ENCODE assay signal across 8 mouse cellular contexts in the genomic region with DNA sequence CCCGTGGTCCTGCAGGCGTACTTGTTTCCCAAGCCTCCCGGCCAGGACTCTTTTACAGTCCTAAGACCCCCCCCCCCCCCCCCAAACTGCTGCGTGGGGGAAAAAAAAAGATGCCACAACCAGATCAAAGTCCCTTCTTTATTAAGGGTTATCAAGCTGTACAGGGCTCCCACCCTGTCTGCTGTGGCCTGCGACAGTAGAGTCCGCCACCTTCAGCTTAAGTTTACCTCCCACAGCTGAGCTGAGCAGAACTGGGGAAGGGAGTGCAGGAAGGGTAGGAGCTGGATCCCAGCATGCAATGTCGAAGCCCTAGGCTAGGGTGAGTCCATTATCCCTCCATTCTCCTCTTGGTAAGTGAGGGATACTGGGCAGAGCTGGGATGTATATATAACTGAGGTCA. TPM values are rescaled to one million over a fixed set of nuclear protein-coding genes. Genes with fewer than 3 reads are reported as not detected.
DNase-seq lines count a peak whose midpoint lies in the region; ATAC-seq and TF ChIP-seq lines count a peak whose summit lies in the region.

No protein-coding gene starts in this region.

- H3K4me3 ChIP-seq in heart, adult 2 months = peak overlapping the region; percentile 51
- H3K4me3 ChIP-seq in ES-Bruce4 (ENCODE audit: low read depth, low read length) = no peak overlapping the region
- peak overlapping the region; percentile 56 for H3K4me3 ChIP-seq in hindbrain, embryonic 12.5 days
- peak overlapping the region; percentile 64 for H3K4me3 ChIP-seq in midbrain, embryonic 10.5 days

- H3K27me3 ChIP-seq in heart, adult 2 months (ENCODE audit: control insufficient read depth, insufficient read depth, low read length) = no peaks in the 10 kb centered on the region
- H3K27me3 ChIP-seq in ES-Bruce4 (ENCODE audit: control insufficient read depth, insufficient read depth, low read length, poor library complexity, severe bottlenecking) = no peaks in the 10 kb centered on the region
- no peaks in the 10 kb centered on the region for H3K27me3 ChIP-seq in hindbrain, embryonic 12.5 days
- no peaks in the 10 kb centered on the region for H3K27me3 ChIP-seq in midbrain, embryonic 10.5 days (ENCODE audit: low read depth, poor library complexity, severe bottlenecking)

- no peaks in the 10 kb centered on the region for H3K9me3 ChIP-seq in ES-Bruce4 (replicated peaks; ENCODE audit: control insufficient read depth, insufficient read depth, low read length, poor library complexity, severe bottlenecking)
- H3K9me3 ChIP-seq in hindbrain, embryonic 12.5 days (replicated peaks) = no peaks in the 10 kb centered on the region
- no peaks in the 10 kb centered on the region for H3K9me3 ChIP-seq in midbrain, embryonic 10.5 days (replicated peaks)

- 0 out of 2 replicates have a peak, but pooled peaks have one; percentile 0 for ATAC-seq in hindbrain, embryonic 12.5 days (ENCODE audit: low FRiP score)

- H3K79me2 ChIP-seq in heart, adult 2 months (replicated peaks; ENCODE audit: control insufficient read depth, insufficient read depth, low read length) = no peaks in the 10 kb centered on the region

- H3K27ac ChIP-seq in heart, adult 2 months = no peak overlapping the region
- no peak overlapping the region for H3K27ac ChIP-seq in ES-Bruce4 (ENCODE audit: insufficient read depth, low read length)
- no peak overlapping the region for H3K27ac ChIP-seq in hindbrain, embryonic 12.5 days
- peak overlapping the region; percentile 89 for H3K27ac ChIP-seq in midbrain, embryonic 10.5 days (replicated peaks)

- no peak for TF ChIP-seq POLR2A in heart, adult 2 months (IDR thresholded peaks at IDR 0.05; ENCODE audit: insufficient read depth, low read depth, low read length)
- TF ChIP-seq POLR2A in ES-Bruce4 (IDR thresholded peaks at IDR 0.05; ENCODE audit: insufficient read depth, low read length) = no peak

- peak overlapping the region; percentile 93 for H3K4me2 ChIP-seq in hindbrain, embryonic 12.5 days (replicated peaks)

- WGBS in heart, adult 2 months = 42% methylated on average over 7 of the region's 7 CpGs
- WGBS in hindbrain, embryonic 12.5 days = 41% methylated on average over 7 of the region's 7 CpGs
- 32% methylated on average over 7 of the region's 7 CpGs for WGBS in midbrain, embryonic 10.5 days

- intact Hi-C loops in heart, adult 2 months (cut with DNase I) = loop anchor here (1.0 to 5.0 kb wide), 2 partner anchors 11 to 72 kb away; no protein-coding TSS in a partner anchor

- H3K4me1 ChIP-seq in heart, adult 2 months (ENCODE audit: control insufficient read depth, insufficient read depth, low read length) = no peaks in the 10 kb centered on the region; the same call in 1 of the 2 replicates
- no peaks in the 10 kb centered on the region for H3K4me1 ChIP-seq in ES-Bruce4 (ENCODE audit: control insufficient read depth, insufficient read depth, low read length)
- H3K4me1 ChIP-seq in hindbrain, embryonic 12.5 days = peaks cover 24% of the 10 kb centered on the region
- H3K4me1 ChIP-seq in midbrain, embryonic 10.5 days = peaks cover 28% of the 10 kb centered on the region

- TF ChIP-seq EP300 in heart, adult 2 months (IDR thresholded peaks at IDR 0.05; ENCODE audit: insufficient read depth, low read depth, low read length) = no peak
- no peak for TF ChIP-seq EP300 in ES-Bruce4 (IDR thresholded peaks at IDR 0.05; ENCODE audit: insufficient read depth, low read depth, low read length)

- H3K36me3 ChIP-seq in heart, adult 2 months (ENCODE audit: control insufficient read depth, insufficient read depth, low read length) = no peaks in the 10 kb centered on the region
- no peaks in the 10 kb centered on the region for H3K36me3 ChIP-seq in ES-Bruce4 (ENCODE audit: control insufficient read depth, insufficient read depth, low read length, poor library complexity, severe bottlenecking)
- peaks cover 67% of the 10 kb centered on the region for H3K36me3 ChIP-seq in hindbrain, embryonic 12.5 days
- H3K36me3 ChIP-seq in midbrain, embryonic 10.5 days = peaks cover 61% of the 10 kb centered on the region

- no peak overlapping the region for H3K9ac ChIP-seq in heart, adult 2 months (ENCODE audit: low read depth, low read length)
- peak overlapping the region; percentile 17; the same call in 1 of the 2 replicates for H3K9ac ChIP-seq in ES-Bruce4 (ENCODE audit: low read depth, poor library complexity, severe bottlenecking)
- H3K9ac ChIP-seq in hindbrain, embryonic 12.5 days = no peak overlapping the region

- TF ChIP-seq CTCF in heart, adult 2 months (IDR thresholded peaks at IDR 0.05) = no peak
- TF ChIP-seq CTCF in ES-Bruce4 (IDR thresholded peaks at IDR 0.05; ENCODE audit: low read depth, low read length) = no peak

- no peak for DNase-seq in heart, adult 2 months
- no peak for DNase-seq in heart, adult 11 months
- no peak for DNase-seq in midbrain, embryonic 10.5 days (ENCODE audit: low spot score)
- DNase-seq in embryo, embryonic 11 days = no peak
- no peak for DNase-seq in thymus, postnatal 25 days
- DNase-seq in urinary bladder, postnatal 10 days (ENCODE audit: low spot score) = no peak

RNA-seq across cellular contexts. Expression of gene Abcb6, which starts 0.5 kb away (rescaled TPM):
- total RNA-seq in heart, adult 2 months (2021) = 10 to 100 TPM; 26.6 to 29.1 TPM
- polyA plus RNA-seq in heart, adult 2 months (2012; rRNA removed) = 25.2 and 30.3 TPM in 2 replicates
- 8.8 and 10.8 TPM in 2 replicates for polyA plus RNA-seq in ES-Bruce4 (2011; ENCODE audit: insufficient read depth, insufficient read length, low read depth, missing spikeins)
- 37.9 and 41.3 TPM in 2 replicates for polyA plus RNA-seq in hindbrain, embryonic 12.5 days (2016; fragmentation: Nextera tagmentation; extraction: Ambion mirVana)
- polyA plus RNA-seq in midbrain, embryonic 10.5 days (2016; fragmentation: Nextera tagmentation; extraction: Ambion mirVana) = 42.5 and 50.6 TPM in 2 replicates

RNA-seq across cellular contexts. Expression of gene Ankzf1, which starts 11.2 kb away (rescaled TPM):
- 10 to 100 TPM in 1 of 2 experiments, 1 to 10 TPM in 1; 8.7 to 11.2 TPM for total RNA-seq in heart, adult 2 months (2021)
- polyA plus RNA-seq in heart, adult 2 months (2012; rRNA removed) = 15.1 and 18.9 TPM in 2 replicates
- polyA plus RNA-seq in ES-Bruce4 (2011; ENCODE audit: insufficient read depth, insufficient read length, low read depth, missing spikeins) = 17.0 and 17.4 TPM in 2 replicates
- polyA plus RNA-seq in hindbrain, embryonic 12.5 days (2016; fragmentation: Nextera tagmentation; extraction: Ambion mirVana) = 24.1 and 25.6 TPM in 2 replicates
- 22.9 and 24.1 TPM in 2 replicates for polyA plus RNA-seq in midbrain, embryonic 10.5 days (2016; fragmentation: Nextera tagmentation; extraction: Ambion mirVana)

RNA-seq across cellular contexts. Expression of gene Atg9a, which starts 11.3 kb away (rescaled TPM):
- total RNA-seq in heart, adult 2 months (2021) = 10 to 100 TPM; 63.8 to 73.5 TPM
- 93.0 and 109 TPM in 2 replicates for polyA plus RNA-seq in heart, adult 2 months (2012; rRNA removed)
- 10.3 and 10.6 TPM in 2 replicates for polyA plus RNA-seq in ES-Bruce4 (2011; ENCODE audit: insufficient read depth, insufficient read length, low read depth, missing spikeins)
- 38.4 and 43.7 TPM in 2 replicates for polyA plus RNA-seq in hindbrain, embryonic 12.5 days (2016; fragmentation: Nextera tagmentation; extraction: Ambion mirVana)
- polyA plus RNA-seq in midbrain, embryonic 10.5 days (2016; fragmentation: Nextera tagmentation; extraction: Ambion mirVana) = 18.8 and 25.4 TPM in 2 replicates

RNA-seq across cellular contexts. Expression of gene Zfand2b, which starts 12.3 kb away (rescaled TPM):
- total RNA-seq in heart, adult 2 months (2021) = 10 to 100 TPM; 13.2 to 17.4 TPM
- 31.4 and 34.9 TPM in 2 replicates for polyA plus RNA-seq in heart, adult 2 months (2012; rRNA removed)
- 10.9 and 13.0 TPM in 2 replicates for polyA plus RNA-seq in ES-Bruce4 (2011; ENCODE audit: insufficient read depth, insufficient read length, low read depth, missing spikeins)
- 37.6 and 38.8 TPM in 2 replicates for polyA plus RNA-seq in hindbrain, embryonic 12.5 days (2016; fragmentation: Nextera tagmentation; extraction: Ambion mirVana)
- 30.6 and 34.1 TPM in 2 replicates for polyA plus RNA-seq in midbrain, embryonic 10.5 days (2016; fragmentation: Nextera tagmentation; extraction: Ambion mirVana)

RNA-seq across cellular contexts. Expression of gene Glb1l, which starts 29.9 kb away (rescaled TPM):
- 1 to 10 TPM; 3.2 to 3.8 TPM for total RNA-seq in heart, adult 2 months (2021)
- 4.9 and 8.5 TPM in 2 replicates for polyA plus RNA-seq in heart, adult 2 months (2012; rRNA removed)
- polyA plus RNA-seq in ES-Bruce4 (2011; ENCODE audit: insufficient read depth, insufficient read length, low read depth, missing spikeins) = 5.1 and 10.6 TPM in 2 replicates
- 21.2 and 26.3 TPM in 2 replicates for polyA plus RNA-seq in hindbrain, embryonic 12.5 days (2016; fragmentation: Nextera tagmentation; extraction: Ambion mirVana)
- 14.8 and 16.0 TPM in 2 replicates for polyA plus RNA-seq in midbrain, embryonic 10.5 days (2016; fragmentation: Nextera tagmentation; extraction: Ambion mirVana)
